Mouse (Mus musculus): ENCODE measurements around the gene Cabp4.

The Cabp4 gene

GRCm38 (mm10) chr19:4164721-4165120 lies 20.9 kb upstream of the Cabp4 start:
- no peak for DNase-seq (ENCODE audit: low spot score in 2 of 2)

- DNase-seq (ENCODE audit: low spot score in 2 of 2) = no peak
These were observed 20.3 kb upstream of the Cabp4 start for GRCm38 (mm10) chr19:4164100-4164499.

GRCm38 (mm10) chr19:4163543-4163887 lies 19.7 kb upstream of the Cabp4 start:
- no peak for DNase-seq (ENCODE audit: low spot score in 2 of 2)

GRCm38 (mm10) chr19:4162646-4163542 lies 19.1 kb upstream of the Cabp4 start, which contains the start of gene Rps6kb2:
Gene Rps6kb2, minus strand, starts transcription at chr19:4163354.
- DNase-seq (ENCODE audit: low spot score in 2 of 2) = peak; percentile 90 to 94

- DNase-seq (ENCODE audit: low spot score in 2 of 2) = no peak
These were observed 15.2 kb upstream of the Cabp4 start for GRCm38 (mm10) chr19:4159049-4159448.

- DNase-seq (ENCODE audit: low spot score in 2 of 2) = no peak
These were observed 12.9 kb upstream of the Cabp4 start for GRCm38 (mm10) chr19:4156771-4157170.

GRCm38 (mm10) chr19:4156073-4156579 lies 12.3 kb upstream of the Cabp4 start:
- DNase-seq (ENCODE audit: low spot score in 2 of 2) = no peak

- peak in 1 of 2 experiments; percentile 54 for DNase-seq (ENCODE audit: low spot score in 2 of 2)
These were observed 11.6 kb upstream of the Cabp4 start for GRCm38 (mm10) chr19:4155223-4156072.

GRCm38 (mm10) chr19:4154437-4155222 lies 10.8 kb upstream of the Cabp4 start:
- peak; percentile 60 to 61 for DNase-seq (ENCODE audit: low spot score in 2 of 2)

GRCm38 (mm10) chr19:4153232-4153654 lies 9.4 kb upstream of the Cabp4 start, which contains the start of gene Ptprcap:
Gene Ptprcap, plus strand, starts transcription at chr19:4153604.
- no peak for DNase-seq (ENCODE audit: low spot score in 2 of 2)

- no peak for DNase-seq (ENCODE audit: low spot score in 2 of 2)
These were observed 8.8 kb upstream of the Cabp4 start for GRCm38 (mm10) chr19:4152445-4153231.

- no peak for DNase-seq (ENCODE audit: low spot score in 2 of 2)
These were observed 8.1 kb upstream of the Cabp4 start for GRCm38 (mm10) chr19:4151898-4152297.

GRCm38 (mm10) chr19:4151488-4151860 lies 7.6 kb upstream of the Cabp4 start:
- DNase-seq (ENCODE audit: low spot score in 2 of 2) = no peak

- no peak for DNase-seq (ENCODE audit: low spot score in 2 of 2)
These were observed 7.0 kb upstream of the Cabp4 start for GRCm38 (mm10) chr19:4150567-4151487.

GRCm38 (mm10) chr19:4149764-4150461 lies 6.1 kb upstream of the Cabp4 start:
- DNase-seq (ENCODE audit: low spot score in 2 of 2) = no peak

- no peak for DNase-seq (ENCODE audit: low spot score in 2 of 2)
These were observed 5.5 kb upstream of the Cabp4 start for GRCm38 (mm10) chr19:4149283-4149682.

GRCm38 (mm10) chr19:4148819-4149218 lies 5.0 kb upstream of the Cabp4 start:
- DNase-seq (ENCODE audit: low spot score in 2 of 2) = no peak

- peak; percentile 81 to 89 for DNase-seq (ENCODE audit: low spot score in 2 of 2)
These were observed 4.6 kb upstream of the Cabp4 start, which contains the start of gene Coro1b for GRCm38 (mm10) chr19:4148491-4148806. Gene Coro1b, plus strand, starts transcription at chr19:4148619.

All from natural killer cell, adult 2 months (primary cell).